Mouse (Mus musculus) G1E (cell line): Measurements from ENCODE around the gene Gas2l1. TPM values are rescaled to one million over a fixed set of nuclear protein-coding genes. Genes with fewer than 3 reads are reported as not detected.

Experiments used
- ATAC-seq: 2 replicates; pipeline ENCODE4 v1.8.0; 2016; ENCODE audit warnings: mild to moderate bottlenecking; ENCODE audit not compliant: insufficient number of reproducible peaks, poor library complexity, low FRiP score, severe bottlenecking; ENCODE audit errors: extremely low read depth
- DNase-seq: peaks from one replicate; pipeline ENCODE4 v3.0.0; 2012; ENCODE audit warnings: low spot score
- H3K27me3 ChIP-seq: 2 replicates; pipeline ENCODE4 v1.6.1; 2012; ENCODE audit warnings: mild to moderate bottlenecking, low read length, inconsistent platforms; ENCODE audit not compliant: insufficient read depth
- H3K36me3 ChIP-seq: replicated peaks from 2 replicates; pipeline ENCODE3; 2012; ENCODE audit warnings: mild to moderate bottlenecking, inconsistent platforms
- H3K4me1 ChIP-seq: 2 replicates; pipeline ENCODE4 v1.6.1; 2012; ENCODE audit warnings: low read depth, low read length, inconsistent platforms, mixed read lengths; ENCODE audit not compliant: insufficient read depth
- H3K4me3 ChIP-seq: 2 replicates; pipeline ENCODE4 v1.5.1; 2012; ENCODE audit warnings: low read depth, mild to moderate bottlenecking, inconsistent platforms, low read length, moderate library complexity, mixed read lengths
- H3K9me3 ChIP-seq: replicated peaks from 2 replicates; pipeline ENCODE4 v1.6.1; 2012; ENCODE audit warnings: inconsistent platforms
- CTCF ChIP-seq: IDR thresholded peaks from 2 replicates; pipeline ENCODE4 v1.5.1; 2012; ENCODE audit warnings: low read depth, low read length, inconsistent platforms, mixed read lengths
- GATA1 ChIP-seq: IDR thresholded peaks from 2 replicates; pipeline ENCODE4 v1.6.1; 2012; ENCODE audit warnings: borderline replicate concordance, low read length, inconsistent platforms, mixed read lengths
- GATA2 ChIP-seq: IDR thresholded peaks from 2 replicates; pipeline ENCODE4 v1.6.1; 2012; ENCODE audit warnings: low read depth, low read length, inconsistent platforms, borderline replicate concordance
- POLR2AphosphoS5 ChIP-seq: IDR thresholded peaks from 2 replicates; pipeline ENCODE4 v1.6.1; 2012; ENCODE audit warnings: low read depth, low read length, inconsistent platforms; ENCODE audit not compliant: insufficient replicate concordance
- TAL1 ChIP-seq: conservative IDR thresholded peaks from 2 replicates; pipeline ENCODE4 v1.6.1; 2012; ENCODE audit warnings: low read depth, low read length, inconsistent platforms, mixed read lengths
- polyA plus RNA-seq: library from polyadenylated mRNA; stranded (reverse); fragments of >175 nt; gene quantifications from 2 replicates; pipeline ENCODE4 v1.2.3, GENCODE M21; 2012
- total RNA-seq, 2 experiments: library from RNA; stranded (forward) in 1 of 2; stranded (reverse) in 1 of 2; fragments of 200-1000 nt in 1 of 2; fragments of >200 nt in 1 of 2; fragmentation: Nextera tagmentation in 1 of 2; gene quantifications; 2 replicates each; pipeline ENCODE4 v1.2.3; 2014 to 2017

The Gas2l1 gene
- total RNA-seq (2014; fragmentation: Nextera tagmentation) = 29.4 and 32.1 TPM in 2 replicates
- 18.2 and 22.1 TPM in 2 replicates for total RNA-seq (2017)
- polyA plus RNA-seq = 103 and 113 TPM in 2 replicates

- Histone ChIP-seq H3K27me3 (no peaks in the 10 kb centered on the region), H3K4me1 (peaks cover 70% of the 10 kb centered on the region), H3K4me3 (peak within 1 kb of the TSS; percentile 82), H3K36me3 (peaks cover 65% of the 10 kb centered on the region), H3K9me3 (peaks cover 31% of the 10 kb centered on the region)
- peak; percentile 52 for ATAC-seq
- TF ChIP-seq TAL1 = no peak
- no peak for TF ChIP-seq GATA1
- peak; percentile 11; the same call in 1 of the 2 replicates for TF ChIP-seq CTCF
- DNase-seq = peak; percentile 88
Measured at GRCm38 (mm10) chr11:5065056-5065821, at the start of gene Gas2l1. Gene Gas2l1 (minus strand): TSS chr11:5065327.

GRCm38 (mm10) chr11:5113645-5114044 is 48.5 kb upstream of the Gas2l1 start:
- ATAC-seq = no peak
- H3K9me3 ChIP-seq = no peaks in the 10 kb centered on the region
- TF ChIP-seq GATA1 (no peak), GATA2 (no peak), CTCF (no peak), TAL1 (no peak), POLR2AphosphoS5 (no peak)
- no peaks in the 10 kb centered on the region for H3K36me3 ChIP-seq
- peaks cover 75% of the 10 kb centered on the region for H3K27me3 ChIP-seq
- DNase-seq = no peak
- peaks cover 15% of the 10 kb centered on the region; the same call in 1 of the 2 replicates for H3K4me1 ChIP-seq
- H3K4me3 ChIP-seq = no peak overlapping the region

- H3K9me3 ChIP-seq = no peaks in the 10 kb centered on the region
- H3K27me3 ChIP-seq = peaks cover 46% of the 10 kb centered on the region
- ATAC-seq (no peak), DNase-seq (no peak)
- H3K4me3 ChIP-seq = no peak overlapping the region
- TF ChIP-seq TAL1 (no peak), CTCF (no peak), GATA1 (no peak), GATA2 (no peak), POLR2AphosphoS5 (no peak)
- peaks cover 24% of the 10 kb centered on the region for H3K36me3 ChIP-seq
- peaks cover 16% of the 10 kb centered on the region for H3K4me1 ChIP-seq
Measured at GRCm38 (mm10) chr11:5109441-5109840, 44.3 kb upstream of the Gas2l1 start.

DNA sequence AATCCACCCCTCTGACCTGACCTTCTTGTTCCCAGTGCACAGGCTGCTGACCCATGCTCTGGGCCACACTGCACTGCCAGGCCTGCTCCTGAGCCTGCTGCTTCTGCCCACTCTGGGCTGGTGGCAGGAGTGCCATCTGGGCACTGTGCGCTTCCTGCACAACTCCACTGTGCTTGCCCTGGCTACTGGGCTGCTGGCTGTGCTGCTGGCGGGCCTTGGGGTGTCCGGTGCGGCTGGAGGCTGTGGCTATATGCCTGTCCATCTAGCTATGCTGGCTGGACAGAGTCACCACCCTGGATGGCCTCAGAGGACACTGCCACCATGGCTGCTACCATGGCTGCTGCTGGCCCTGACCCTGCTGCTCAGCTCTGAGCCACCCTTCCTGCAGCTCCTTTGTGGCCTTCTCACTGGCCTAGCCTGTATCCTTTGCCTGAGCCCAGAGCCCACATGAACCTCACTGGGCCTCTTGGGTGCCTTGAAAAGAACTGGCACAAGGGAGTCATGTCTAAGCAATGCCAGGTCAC is 38.9 kb upstream of the Gas2l1 start:
- Histone ChIP-seq H3K27me3 (peaks cover 5% of the 10 kb centered on the region; the same call in 1 of the 2 replicates), H3K9me3 (no peaks in the 10 kb centered on the region), H3K4me3 (no peak overlapping the region), H3K4me1 (peaks cover 55% of the 10 kb centered on the region), H3K36me3 (peaks cover 61% of the 10 kb centered on the region)
- no peak for TF ChIP-seq POLR2AphosphoS5
- TF ChIP-seq TAL1 = no peak
- no peak for TF ChIP-seq GATA2
- TF ChIP-seq GATA1 = no peak
- no peak for TF ChIP-seq CTCF
- ATAC-seq (no peak), DNase-seq (no peak)

- peaks cover 67% of the 10 kb centered on the region for H3K36me3 ChIP-seq
- no peaks in the 10 kb centered on the region for H3K27me3 ChIP-seq
- no peak for ATAC-seq
- H3K4me3 ChIP-seq = no peak overlapping the region
- no peaks in the 10 kb centered on the region for H3K9me3 ChIP-seq
- TF ChIP-seq CTCF (no peak), GATA2 (no peak), GATA1 (no peak), POLR2AphosphoS5 (no peak), TAL1 (peak; percentile 80)
- peaks cover 55% of the 10 kb centered on the region for H3K4me1 ChIP-seq
- DNase-seq = peak; percentile 28
Measured at GRCm38 (mm10) chr11:5102384-5102783, 37.3 kb upstream of the Gas2l1 start.

DNA sequence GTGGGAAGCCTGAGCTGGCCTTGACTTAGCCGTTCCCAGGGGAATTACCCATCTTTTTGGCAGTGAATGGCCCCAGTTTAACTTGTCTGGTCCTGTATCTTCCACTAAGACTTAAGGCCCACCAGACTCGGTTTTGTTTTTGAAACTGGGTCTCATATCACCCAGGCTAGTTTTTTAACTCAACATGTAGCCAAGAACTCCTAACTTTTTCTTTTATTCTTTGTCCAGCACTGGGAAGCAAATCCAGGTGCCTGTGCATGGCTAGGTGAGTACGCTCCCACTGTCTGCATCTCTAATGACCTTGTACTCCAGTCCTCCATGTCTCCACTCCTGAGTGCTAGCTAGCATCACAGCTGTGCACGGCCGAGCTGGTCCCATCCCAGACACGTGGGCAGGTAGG is 36.5 kb upstream of the Gas2l1 start:
- peaks cover 59% of the 10 kb centered on the region for H3K4me1 ChIP-seq

More for the DNA sequence above, 36.5 kb upstream of the Gas2l1 start:
- no peak for ATAC-seq
- TF ChIP-seq CTCF (no peak), TAL1 (no peak), GATA1 (no peak), POLR2AphosphoS5 (no peak), GATA2 (no peak)
- Histone ChIP-seq H3K4me3 (peak overlapping the region; percentile 33; the same call in 1 of the 2 replicates), H3K36me3 (peaks cover 65% of the 10 kb centered on the region), H3K27me3 (no peaks in the 10 kb centered on the region), H3K9me3 (no peaks in the 10 kb centered on the region)
- no peak for DNase-seq
